Mouse (Mus musculus) bone marrow, adult 2 months (tissue): ENCODE data around the gene Kcnh2.

Experiments used
- CTCF ChIP-seq: fragments of 200-500 bp; IDR thresholded peaks from 2 replicates; pipeline ENCODE4 v1.5.1; 2011; ENCODE audit warnings: low read length, control low read depth; ENCODE audit not compliant: control insufficient read depth, insufficient read depth
- POLR2A ChIP-seq: fragments of 200-500 bp; IDR thresholded peaks from 2 replicates; pipeline ENCODE4 v1.6.1; 2011; ENCODE audit warnings: low read depth, mild to moderate bottlenecking, control low read depth, low read length, borderline replicate concordance; ENCODE audit not compliant: control insufficient read depth

- TF ChIP-seq POLR2A, result no peak
- TF ChIP-seq CTCF, result no peak
These were observed 713 bp downstream of the Kcnh2 start for GRCm38 (mm10) chr5:24350531-24351250.
